Mouse (Mus musculus) spleen, adult 2 months (tissue): ENCODE measurements at regions not wholly inside any gene's neighbourhood (a gene's known extent, or its start where the extent isn't known, plus 50 kb on each side); places are given as distances from the start of the nearest gene placed in this dataset.

Experiments used
- DNase-seq, 2 experiments: peaks; one replicate each; pipeline versions ENCODE4 v3.0.0 to v3.0.0-alpha.2; 2012 to 2021; ENCODE audit warnings: low spot score in 2 of 2, low read depth in 1 of 2
- H3K27ac ChIP-seq: fragments of 200-500 bp; 2 replicates; pipeline ENCODE4 v1.5.1; 2012; ENCODE audit warnings: low read length, inconsistent platforms; ENCODE audit not compliant: insufficient read depth
- H3K27me3 ChIP-seq: fragments of 200-500 bp; 2 replicates; pipeline ENCODE4 v1.6.1; 2012; ENCODE audit warnings: mild to moderate bottlenecking, moderate library complexity, low read length, inconsistent platforms; ENCODE audit not compliant: control insufficient read depth, insufficient read depth
- H3K36me3 ChIP-seq: fragments of 200-500 bp; 2 replicates; pipeline ENCODE4 v1.6.1; 2012; ENCODE audit warnings: mild to moderate bottlenecking, low read length, inconsistent platforms; ENCODE audit not compliant: control insufficient read depth, insufficient read depth
- H3K4me1 ChIP-seq: fragments of 200-500 bp; 2 replicates; pipeline ENCODE4 v1.6.1; 2011; ENCODE audit warnings: inconsistent platforms; ENCODE audit not compliant: control insufficient read depth, insufficient read depth, insufficient read length
- H3K4me3 ChIP-seq: fragments of 200-500 bp; 2 replicates; pipeline ENCODE4 v1.5.1; 2011; ENCODE audit warnings: mild to moderate bottlenecking, inconsistent platforms; ENCODE audit not compliant: insufficient read depth, insufficient read length; ENCODE audit errors: extremely low read depth
- CTCF ChIP-seq: fragments of 200-500 bp; IDR thresholded peaks from 2 replicates; pipeline ENCODE4 v1.5.1; 2011; ENCODE audit warnings: mild to moderate bottlenecking, inconsistent platforms; ENCODE audit not compliant: insufficient read depth, insufficient read length, insufficient replicate concordance; ENCODE audit errors: extremely low read depth
- POLR2A ChIP-seq: fragments of 200-500 bp; IDR thresholded peaks from 2 replicates; pipeline ENCODE4 v1.6.1; 2011; ENCODE audit warnings: low read depth, low read length, inconsistent platforms
- WGBS: fragments of 180-500 bp; shearing (Covaris S2); methylation state at CpG from one replicate; pipeline ENCODE4 v1.1.7; 2018; 5-methylcytosine and 5-hydroxymethylcytosine counted together

DNA sequence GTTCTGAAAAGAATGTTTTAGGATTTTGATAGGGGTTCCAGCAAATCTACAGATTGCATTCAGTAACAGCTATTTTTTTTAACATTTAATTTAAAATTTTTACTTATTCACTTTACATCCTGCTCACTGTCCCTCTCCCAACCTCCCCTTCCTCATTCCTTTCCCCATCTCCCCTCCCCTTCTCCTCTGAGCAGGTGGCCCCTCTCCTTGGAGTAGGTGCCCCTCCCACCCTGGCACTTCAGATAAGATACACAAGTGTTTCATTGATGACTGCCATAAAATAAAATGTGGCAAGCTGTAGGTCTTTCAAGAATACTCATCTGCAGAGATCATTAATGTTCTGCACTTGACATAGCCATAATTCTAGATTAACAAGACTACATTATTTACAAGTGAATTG, 146.1 kb downstream of the Gm21750 start:
- TF ChIP-seq POLR2A (no peak), CTCF (no peak)
- Histone ChIP-seq H3K27me3 (no peaks in the 10 kb centered on the region), H3K4me1 (no peaks in the 10 kb centered on the region), H3K36me3 (no peaks in the 10 kb centered on the region), H3K27ac (no peak overlapping the region), H3K4me3 (no peak overlapping the region)
- DNase-seq: no peak

DNA sequence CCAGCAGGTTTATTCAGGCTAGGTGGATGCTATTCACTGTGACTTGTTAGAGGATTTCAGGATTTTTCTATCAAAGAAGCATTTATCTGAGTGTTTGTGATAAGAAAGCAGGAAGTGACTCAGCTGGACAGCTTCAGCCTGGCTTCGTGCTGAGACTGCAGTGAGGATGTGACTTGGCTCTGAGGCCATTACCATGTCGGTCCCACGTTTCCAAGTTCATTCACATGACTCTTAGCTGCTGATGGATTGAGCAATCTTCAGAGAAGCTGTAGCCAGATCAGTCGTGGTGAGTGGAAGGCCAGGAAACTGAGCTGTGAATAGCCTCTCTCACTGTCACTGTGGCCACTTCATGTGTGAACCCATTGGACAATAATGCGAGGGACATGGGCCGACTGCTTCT, 177.9 kb downstream of the Gm21750 start:
- WGBS: 39% methylated on average over 6 of the region's 6 CpGs
- no peak overlapping the region for H3K4me3 ChIP-seq
- no peak for DNase-seq
- no peak for TF ChIP-seq POLR2A
- TF ChIP-seq CTCF: no peak
- H3K27ac ChIP-seq: no peak overlapping the region
- no peaks in the 10 kb centered on the region for H3K36me3 ChIP-seq
- H3K4me1 ChIP-seq: no peaks in the 10 kb centered on the region
- H3K27me3 ChIP-seq: no peaks in the 10 kb centered on the region

GRCm38 (mm10) chr14:73861782-73862181, 200.8 kb downstream of the Gm21750 start:
- WGBS: 42% methylated on average over 2 of the region's 2 CpGs
- Histone ChIP-seq H3K4me3 (no peak overlapping the region), H3K27me3 (no peaks in the 10 kb centered on the region), H3K36me3 (no peaks in the 10 kb centered on the region), H3K27ac (no peak overlapping the region), H3K4me1 (no peaks in the 10 kb centered on the region)
- TF ChIP-seq POLR2A (no peak), CTCF (no peak)
- no peak for DNase-seq

GRCm38 (mm10) chr14:73874337-73874736, 213.3 kb downstream of the Gm21750 start:
- no peak for TF ChIP-seq POLR2A
- TF ChIP-seq CTCF: no peak
- Histone ChIP-seq H3K4me3 (no peak overlapping the region), H3K27me3 (no peaks in the 10 kb centered on the region), H3K36me3 (no peaks in the 10 kb centered on the region), H3K4me1 (no peaks in the 10 kb centered on the region), H3K27ac (no peak overlapping the region)
- no peak for DNase-seq

GRCm38 (mm10) chr14:73875916-73876315, 214.9 kb downstream of the Gm21750 start:
- 63% methylated on average over 3 of the region's 3 CpGs for WGBS
- H3K27me3 ChIP-seq: no peaks in the 10 kb centered on the region
- no peak overlapping the region for H3K27ac ChIP-seq
- no peaks in the 10 kb centered on the region for H3K36me3 ChIP-seq
- H3K4me3 ChIP-seq: no peak overlapping the region
- H3K4me1 ChIP-seq: no peaks in the 10 kb centered on the region
- no peak for TF ChIP-seq POLR2A
- TF ChIP-seq CTCF: no peak
- DNase-seq: no peak

DNA sequence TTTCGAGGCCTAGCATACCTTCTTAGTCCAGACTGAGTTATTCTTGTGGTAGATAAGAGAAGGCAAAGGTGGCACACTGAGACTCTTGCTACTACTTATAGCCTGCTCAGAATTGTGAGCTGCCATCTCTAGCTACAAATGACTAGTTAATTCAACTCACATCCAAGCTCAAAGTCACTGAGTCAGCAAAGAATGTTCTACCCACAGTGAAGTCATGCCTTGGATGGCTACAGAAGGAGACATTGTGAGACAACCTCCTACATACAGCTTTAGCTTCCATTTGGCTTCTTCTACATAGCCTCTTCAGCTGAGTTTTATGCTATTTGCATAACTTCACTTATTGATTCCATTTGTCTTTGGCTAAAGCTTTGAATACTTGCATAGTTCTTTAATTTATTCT, 217.2 kb downstream of the Gm21750 start:
- no peaks in the 10 kb centered on the region for H3K36me3 ChIP-seq
- H3K4me3 ChIP-seq: no peak overlapping the region
- H3K27me3 ChIP-seq: no peaks in the 10 kb centered on the region
- TF ChIP-seq POLR2A (no peak), CTCF (no peak)
- no peak for DNase-seq
- WGBS: 81% methylated on average over 1 of the region's 1 CpGs
- no peak overlapping the region for H3K27ac ChIP-seq
- no peaks in the 10 kb centered on the region for H3K4me1 ChIP-seq

DNA sequence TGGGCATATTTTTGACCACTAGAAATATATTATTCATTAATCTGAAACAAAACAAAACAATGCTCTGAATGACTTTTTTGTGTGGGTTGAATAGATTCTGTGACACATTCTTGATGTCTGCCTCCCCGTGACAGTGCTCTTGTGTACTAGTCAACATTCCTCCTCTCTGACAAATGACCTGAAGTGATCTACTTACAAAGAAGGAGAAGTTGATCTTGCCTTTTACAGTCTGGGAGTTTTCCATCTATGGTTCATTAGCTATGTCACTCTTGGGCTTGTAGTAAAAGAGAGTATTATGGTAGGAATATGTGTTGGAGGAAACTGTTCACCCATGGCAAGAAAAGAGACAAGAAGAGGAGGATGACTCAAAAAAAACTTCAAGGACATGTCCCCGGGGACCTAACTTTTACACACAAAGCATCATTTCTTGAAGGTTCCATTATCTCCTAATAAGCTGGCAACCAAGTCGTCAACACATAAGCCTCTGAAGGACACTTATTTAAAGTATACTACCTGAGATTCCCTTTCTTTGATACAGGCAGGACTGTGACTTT, 217.9 kb downstream of the Gm21750 start:
- WGBS: 91% methylated on average over 3 of the region's 3 CpGs
- no peak for DNase-seq
- no peak for TF ChIP-seq CTCF
- no peak for TF ChIP-seq POLR2A
- no peaks in the 10 kb centered on the region for H3K36me3 ChIP-seq
- no peak overlapping the region for H3K27ac ChIP-seq
- H3K4me1 ChIP-seq: no peaks in the 10 kb centered on the region
- H3K27me3 ChIP-seq: no peaks in the 10 kb centered on the region
- no peak overlapping the region for H3K4me3 ChIP-seq

GRCm38 (mm10) chr14:73891451-73891850, 230.4 kb downstream of the Gm21750 start:
- DNase-seq: no peak
- TF ChIP-seq POLR2A (no peak), CTCF (no peak)
- 73% methylated on average over 2 of the region's 2 CpGs for WGBS
- H3K27me3 ChIP-seq: no peaks in the 10 kb centered on the region
- no peak overlapping the region for H3K27ac ChIP-seq
- H3K4me1 ChIP-seq: no peaks in the 10 kb centered on the region
- no peaks in the 10 kb centered on the region for H3K36me3 ChIP-seq
- no peak overlapping the region for H3K4me3 ChIP-seq
